Mouse (Mus musculus): ENCODE data around the gene Ddx21.

Ddx21 gene

GRCm38 (mm10) chr10:62570126-62570871 is 31.8 kb downstream of the Ddx21 start:
- DNase-seq (ENCODE audit: extremely low spot score) = no peak

- DNase-seq (ENCODE audit: extremely low spot score) = no peak
These were observed 33.2 kb downstream of the Ddx21 start for GRCm38 (mm10) chr10:62568861-62569260.

DNA sequence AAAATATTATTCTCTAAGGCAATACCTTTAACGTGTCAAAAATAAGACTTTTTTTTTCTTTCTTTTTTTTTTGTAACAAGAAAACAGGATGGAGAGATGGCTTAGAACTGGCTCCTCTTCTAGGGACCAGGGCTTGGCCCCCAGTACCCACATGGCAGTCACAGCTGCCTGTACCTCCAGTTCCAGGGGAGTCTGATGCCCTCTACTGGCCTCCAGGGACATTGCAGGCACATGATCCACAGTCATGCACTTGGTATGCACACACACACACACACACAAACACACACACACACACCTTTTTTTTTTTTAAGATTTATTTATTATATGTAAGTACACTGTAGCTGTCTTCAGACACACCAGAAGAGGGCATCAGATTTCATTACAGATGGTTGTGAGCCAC is 44.3 kb downstream of the Ddx21 start:
- peak; percentile 8 for DNase-seq (ENCODE audit: extremely low spot score)

GRCm38 (mm10) chr10:62556558-62556901 is 45.6 kb downstream of the Ddx21 start:
- DNase-seq (ENCODE audit: extremely low spot score) = no peak

GRCm38 (mm10) chr10:62555705-62556557 is 46.1 kb downstream of the Ddx21 start:
- DNase-seq (ENCODE audit: extremely low spot score) = no peak

DNA sequence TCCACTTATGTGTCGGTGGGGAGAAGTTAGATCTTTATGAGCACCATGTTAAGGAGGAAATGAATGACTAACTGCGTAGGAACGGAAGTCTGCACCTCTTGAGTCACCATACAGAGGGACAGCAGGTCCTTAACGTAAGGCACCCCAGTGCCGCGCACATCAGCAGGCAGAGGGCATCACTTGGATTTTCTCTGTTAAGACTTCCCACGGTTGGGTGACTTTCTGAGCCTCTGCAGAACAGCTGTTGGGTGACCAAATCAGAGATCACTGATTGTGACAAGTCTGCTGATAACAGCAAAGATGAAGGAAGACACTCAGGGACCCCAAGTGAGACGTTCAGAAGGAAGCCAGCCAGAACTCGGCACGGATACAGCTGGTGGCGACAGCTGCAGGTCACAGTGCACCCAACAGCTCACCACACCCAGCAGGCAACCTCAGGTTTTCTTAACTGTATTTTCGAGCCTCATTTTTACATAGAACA is 48.4 kb downstream of the Ddx21 start:
- DNase-seq (ENCODE audit: extremely low spot score) = no peak

DNA sequence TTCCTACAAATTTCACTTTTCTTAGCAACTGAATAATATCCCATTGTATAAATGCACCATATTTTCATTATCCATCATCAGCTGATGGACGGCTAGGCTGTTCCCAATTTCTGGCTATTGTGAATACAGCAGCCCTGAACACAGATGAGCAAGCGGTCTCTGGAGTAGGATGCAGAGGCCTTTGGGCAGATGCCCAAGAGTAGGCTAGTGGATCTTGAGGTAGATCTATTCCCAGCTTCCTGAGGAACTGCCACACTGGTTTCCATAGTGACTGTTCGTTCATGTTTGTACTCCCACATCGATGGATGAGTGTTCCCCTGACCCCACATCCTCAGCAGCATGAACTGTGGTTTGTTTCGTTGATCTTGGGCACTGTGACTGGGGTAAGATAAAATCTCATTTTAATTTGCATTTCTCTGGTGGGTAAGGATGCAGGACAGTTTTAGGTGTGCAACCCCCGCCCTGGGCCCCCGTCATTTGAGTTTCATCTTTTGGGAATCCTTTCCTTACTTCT is 51.2 kb downstream of the Ddx21 start:
- no peak for DNase-seq (ENCODE audit: extremely low spot score)

DNA sequence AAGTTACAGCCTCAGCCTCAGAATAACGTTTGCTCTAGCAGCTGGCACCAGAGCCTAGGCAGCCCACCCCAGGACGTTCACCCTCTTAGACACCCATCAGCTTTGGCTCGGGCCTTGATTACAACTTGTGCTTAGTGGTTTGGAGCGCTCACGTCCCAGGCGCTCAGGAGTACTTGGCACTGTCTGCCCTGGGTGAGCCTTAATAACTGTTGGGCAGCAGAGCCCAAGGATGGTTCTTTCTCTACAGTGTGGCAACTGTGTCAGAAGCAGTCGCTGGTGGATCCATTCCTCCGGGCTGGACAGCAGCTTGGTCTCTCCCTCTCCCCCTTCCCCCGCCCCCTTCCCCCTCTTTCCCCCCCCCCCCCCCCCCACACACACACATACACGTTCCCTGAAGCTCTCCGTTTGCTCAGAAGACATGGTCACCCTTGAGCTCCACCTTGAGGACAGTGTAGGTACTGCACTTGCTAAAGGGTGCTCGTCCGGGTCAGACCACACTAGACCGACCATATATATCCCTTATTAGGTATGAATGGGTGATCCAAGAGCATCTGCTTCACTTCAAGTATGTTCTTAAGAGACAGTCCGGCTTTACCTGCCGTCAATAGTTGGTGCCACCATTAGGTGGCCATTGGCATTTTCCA is 52.4 kb downstream of the Ddx21 start:
- peak; percentile 66 for DNase-seq (ENCODE audit: extremely low spot score)

DNA sequence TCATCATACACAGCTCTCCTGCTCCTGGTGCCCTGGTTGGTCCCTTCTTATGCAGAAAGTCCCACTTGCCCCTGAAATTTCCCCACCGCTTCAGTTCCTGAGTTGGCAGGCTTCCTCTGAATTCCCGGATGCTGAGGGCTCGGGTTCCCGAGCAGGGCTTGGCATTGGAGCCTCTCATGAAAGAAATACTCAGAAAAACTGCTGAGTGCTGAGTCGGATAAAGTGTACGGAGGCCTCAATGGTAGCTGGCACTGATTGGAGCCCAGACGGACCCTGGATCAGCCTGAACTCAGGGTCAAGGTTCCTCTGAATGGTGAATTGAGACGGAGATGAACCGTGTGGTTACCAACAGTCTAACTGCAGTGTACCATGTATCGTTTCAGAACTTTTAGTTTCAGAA is 55.6 kb downstream of the Ddx21 start:
- DNase-seq (ENCODE audit: extremely low spot score) = no peak

DNA sequence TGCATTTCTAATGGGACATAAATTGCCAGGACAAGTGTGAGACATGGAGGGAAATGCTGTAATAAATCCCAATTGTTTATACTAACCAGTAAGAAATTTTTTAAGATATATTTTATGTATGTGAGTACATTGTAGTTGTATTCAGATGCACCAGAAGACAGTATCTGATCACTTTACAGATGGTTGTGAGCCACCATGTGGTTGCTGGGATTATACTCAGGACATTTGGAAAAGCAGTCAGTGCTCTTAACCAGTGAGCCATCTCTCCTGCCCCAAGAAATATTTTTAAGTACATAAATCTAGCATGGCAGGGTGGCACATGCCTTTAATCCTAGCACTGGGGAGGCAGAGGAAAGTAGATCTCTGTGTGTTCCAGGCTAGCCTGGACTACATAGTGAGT is 56.3 kb downstream of the Ddx21 start:
- no peak for DNase-seq (ENCODE audit: extremely low spot score)

- DNase-seq (ENCODE audit: extremely low spot score) = no peak
These were observed 57.8 kb downstream of the Ddx21 start for GRCm38 (mm10) chr10:62544316-62544715.

- no peak for DNase-seq (ENCODE audit: extremely low spot score)
These were observed 58.7 kb downstream of the Ddx21 start for GRCm38 (mm10) chr10:62543399-62543808.

DNA sequence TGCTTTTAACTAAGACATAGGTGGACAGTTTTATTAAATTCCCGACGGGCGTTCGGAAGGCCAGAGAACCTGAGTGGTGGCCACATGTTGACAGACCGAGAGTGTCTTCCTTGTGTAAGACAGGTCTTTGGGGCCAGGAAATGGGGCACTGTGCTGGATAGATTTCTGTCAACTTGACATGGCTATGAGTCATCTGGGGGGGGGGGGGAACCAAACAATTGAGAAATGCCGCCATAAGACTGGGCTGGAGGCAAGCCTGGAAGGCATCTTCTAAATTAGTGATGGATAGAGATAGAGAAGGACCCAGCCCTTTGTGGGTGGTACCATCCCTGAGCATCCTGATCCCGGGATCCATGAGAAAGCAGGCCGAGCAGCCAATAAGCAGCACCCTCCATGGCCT is 59.2 kb downstream of the Ddx21 start:
- no peak for DNase-seq (ENCODE audit: extremely low spot score)

DNA sequence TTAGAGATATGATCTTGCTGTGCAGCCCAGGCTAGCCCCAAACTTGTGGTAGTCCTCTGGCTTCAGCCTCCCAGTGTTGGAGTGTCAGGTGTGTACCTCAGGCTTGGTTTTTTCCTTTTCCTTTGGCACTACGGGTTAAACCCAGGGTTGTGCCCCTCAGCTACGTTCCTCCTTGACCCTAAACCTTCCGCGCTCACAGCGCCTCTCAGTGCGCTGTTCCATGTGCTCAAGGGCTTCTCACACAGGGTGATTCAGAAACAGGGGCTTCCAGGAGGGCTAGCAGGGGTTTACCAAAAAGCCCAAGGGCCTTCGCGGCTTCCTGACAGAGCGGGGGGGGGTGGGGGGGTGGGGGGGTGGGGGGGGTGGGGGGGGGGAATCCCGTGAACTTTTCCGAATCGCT is 59.6 kb downstream of the Ddx21 start:
- no peak for DNase-seq (ENCODE audit: extremely low spot score)

- no peak for DNase-seq (ENCODE audit: extremely low spot score)
These were observed 60.6 kb downstream of the Ddx21 start for GRCm38 (mm10) chr10:62541499-62541898.

DNA sequence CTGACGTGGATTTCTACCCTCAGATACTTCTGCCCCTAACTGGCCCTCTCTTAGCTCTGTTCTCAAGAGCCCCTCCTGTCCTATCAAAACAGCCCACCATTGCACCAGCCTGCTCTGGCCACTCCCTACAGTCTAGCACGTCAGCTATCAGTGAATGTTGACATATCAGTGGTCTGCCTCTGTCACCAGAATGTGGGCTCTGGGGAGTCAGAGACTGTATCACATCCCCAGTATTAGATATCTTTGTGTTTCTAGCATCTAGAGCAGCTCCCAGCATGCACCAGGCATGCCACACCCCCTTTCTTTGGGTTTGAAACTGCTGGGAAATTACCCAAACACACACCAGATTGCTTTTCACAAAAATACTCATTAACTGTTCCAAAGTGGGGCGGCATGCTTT is 61.3 kb downstream of the Ddx21 start:
- no peak for DNase-seq (ENCODE audit: extremely low spot score)

- DNase-seq (ENCODE audit: extremely low spot score) = no peak
These were observed 67.6 kb downstream of the Ddx21 start for GRCm38 (mm10) chr10:62534509-62534908.

- no peak for DNase-seq (ENCODE audit: extremely low spot score)
These were observed 69.2 kb downstream of the Ddx21 start for GRCm38 (mm10) chr10:62532832-62533231.
